Mouse (Mus musculus) erythroblast, adult 5-6 weeks (primary cell): ENCODE results near the gene Eif4e3. TPM values are rescaled to one million over a fixed set of nuclear protein-coding genes. Genes with fewer than 3 reads are reported as not detected.

Experiments
- ATAC-seq: replicated peaks from 2 replicates; pipeline ENCODE4 v1.8.0; 2016; ENCODE audit warnings: moderate number of reproducible peaks, mild to moderate bottlenecking, moderate TSS enrichment, inconsistent platforms; ENCODE audit not compliant: poor library complexity, low FRiP score, severe bottlenecking
- total RNA-seq, 2 experiments: library from RNA; stranded (forward) in 1 of 2; stranded (reverse) in 1 of 2; fragments of 150-400 nt in 1 of 2; fragments of 200-764, 138-1000 nt in 1 of 2; gene quantifications; 2 replicates each; pipeline versions ENCODE4 v1.2.3 to v1.2.4; 2015 to 2017; ENCODE audit warnings: low replicate concordance in 2 of 2

Eif4e3 gene
- total RNA-seq, 2 experiments from 2014 or later = 4.3 to 6.1 TPM

DNA sequence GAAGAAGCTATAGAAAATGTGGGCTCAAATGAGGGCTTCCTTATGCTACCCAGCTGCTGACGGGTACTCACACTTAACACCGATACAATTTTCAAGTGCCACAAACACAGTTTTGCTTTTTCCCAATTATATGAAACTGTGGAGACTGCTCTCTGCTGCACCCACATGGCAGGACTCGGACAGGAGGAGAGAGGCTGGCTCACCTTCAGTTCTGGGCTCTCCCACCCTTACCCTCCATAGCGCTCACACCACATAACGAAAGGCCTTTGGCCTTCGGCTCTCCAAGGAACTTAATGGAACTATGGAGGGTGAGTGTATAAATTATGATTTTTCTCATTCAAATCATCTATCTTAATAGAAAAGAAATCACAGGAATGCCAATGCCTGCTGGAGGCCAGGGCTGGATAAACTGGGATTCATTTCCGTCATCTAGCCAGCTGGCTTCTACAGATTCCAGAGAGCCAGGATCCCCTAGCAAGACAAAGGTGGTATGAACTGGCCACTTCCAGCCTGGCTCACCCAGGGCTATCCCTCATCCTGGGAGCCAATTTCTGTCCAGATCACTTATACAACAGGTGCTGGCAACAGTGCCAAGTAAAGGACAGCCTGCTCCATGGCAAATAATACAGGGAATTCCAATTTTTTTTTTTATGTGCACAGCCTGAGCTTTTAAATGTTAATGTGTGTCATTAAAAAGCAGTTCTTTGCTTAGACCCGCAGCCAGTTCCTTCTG lies 36.7 kb downstream of the Eif4e3 start:
- ATAC-seq = no peak

DNA sequence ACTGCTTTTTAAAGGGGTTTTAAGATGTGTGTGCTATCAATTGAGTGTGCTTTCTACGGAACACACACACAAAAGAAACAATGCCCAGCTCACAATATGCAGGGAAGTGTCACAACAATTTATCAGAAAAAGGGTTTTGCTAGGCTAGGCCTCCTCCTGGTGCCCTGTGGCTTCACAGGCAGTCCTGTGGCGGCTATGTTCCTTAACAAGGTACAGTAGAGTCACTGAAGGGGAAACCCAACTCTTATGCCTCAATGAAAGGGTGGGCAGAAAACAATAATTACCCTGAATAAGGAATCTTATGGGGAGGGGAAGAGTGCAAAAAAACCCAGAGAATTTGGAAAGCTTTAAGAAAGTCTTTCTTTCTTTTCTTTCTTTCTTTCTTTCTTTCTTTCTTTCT lies 40.2 kb downstream of the Eif4e3 start:
- no peak for ATAC-seq

DNA sequence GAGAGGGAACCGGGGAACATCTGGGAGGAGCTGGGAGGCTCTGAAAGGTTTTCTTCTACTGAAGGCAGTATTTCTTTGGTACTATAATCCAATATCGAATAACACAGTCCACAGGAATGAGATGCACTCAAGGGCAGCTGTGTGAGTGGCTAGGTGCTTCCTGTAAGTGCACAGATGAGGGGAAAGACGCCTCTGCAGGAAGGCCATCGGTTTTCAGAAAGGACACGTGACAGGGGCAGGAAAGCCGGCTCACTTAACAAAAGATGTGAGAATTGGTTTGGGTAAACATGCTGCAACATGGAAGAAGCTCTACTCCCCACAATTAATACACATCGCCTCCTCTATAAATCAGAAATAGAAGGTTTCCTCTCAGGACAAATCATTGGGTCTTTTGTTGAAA lies 40.8 kb downstream of the Eif4e3 start:
- ATAC-seq = no peak

DNA sequence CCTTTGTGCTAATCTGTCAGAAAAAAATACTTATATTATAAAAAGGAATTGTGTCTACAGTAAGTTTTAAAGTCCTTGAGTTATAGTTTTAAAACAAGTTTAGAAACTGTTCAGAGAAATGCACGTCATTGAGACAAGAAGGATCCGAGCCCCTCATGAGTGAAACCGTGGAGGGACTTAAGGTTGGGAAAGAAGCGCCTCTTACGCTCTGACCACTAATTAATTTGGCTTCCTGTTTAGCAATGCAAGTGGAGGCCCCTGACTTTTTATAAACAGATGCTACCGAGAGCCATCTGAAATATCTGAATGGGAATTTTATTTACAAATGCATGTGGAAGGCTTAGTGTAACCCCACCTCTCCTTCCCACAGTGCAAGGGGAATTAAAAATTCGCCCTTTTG lies 41.3 kb downstream of the Eif4e3 start:
- ATAC-seq = no peak

DNA sequence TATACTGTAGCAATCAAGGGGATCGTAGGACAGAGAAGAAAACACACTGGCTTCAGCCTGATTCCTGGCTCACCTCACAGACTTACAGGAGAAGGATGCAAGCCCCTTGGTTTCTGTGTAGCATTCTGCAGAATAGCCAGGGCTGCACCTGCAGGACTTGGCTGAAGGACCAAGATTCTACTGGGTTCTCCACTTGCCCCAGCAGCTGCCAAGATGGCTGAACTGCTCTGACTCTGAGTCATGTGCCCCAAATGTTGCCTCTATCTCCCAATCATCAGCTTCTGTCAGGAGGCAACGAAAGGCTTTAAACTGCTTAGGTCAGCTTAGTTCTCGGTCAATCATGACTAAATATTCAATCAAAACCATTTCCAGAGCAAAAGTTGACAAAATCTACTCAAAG lies 42.0 kb downstream of the Eif4e3 start:
- no peak for ATAC-seq

DNA sequence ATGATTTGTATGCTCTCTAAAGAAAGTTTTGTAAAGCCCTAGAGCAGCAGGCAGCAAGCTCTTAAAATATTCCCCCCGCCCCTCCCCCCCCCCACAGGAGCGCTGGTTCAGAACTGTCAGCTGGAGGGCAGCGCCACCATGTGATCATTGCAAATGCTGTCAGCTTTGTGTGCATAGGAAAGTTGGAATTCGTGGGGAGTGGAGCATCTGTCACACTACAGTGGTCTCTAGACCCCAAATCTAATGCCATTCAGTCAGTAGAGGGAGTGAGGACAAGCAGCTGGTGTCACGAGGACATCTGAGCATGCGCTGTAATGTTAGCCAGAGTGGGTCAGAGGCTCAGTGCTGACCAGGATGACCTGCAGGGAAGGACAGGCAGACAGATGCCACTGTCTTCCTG lies 42.9 kb downstream of the Eif4e3 start:
- ATAC-seq = no peak

DNA sequence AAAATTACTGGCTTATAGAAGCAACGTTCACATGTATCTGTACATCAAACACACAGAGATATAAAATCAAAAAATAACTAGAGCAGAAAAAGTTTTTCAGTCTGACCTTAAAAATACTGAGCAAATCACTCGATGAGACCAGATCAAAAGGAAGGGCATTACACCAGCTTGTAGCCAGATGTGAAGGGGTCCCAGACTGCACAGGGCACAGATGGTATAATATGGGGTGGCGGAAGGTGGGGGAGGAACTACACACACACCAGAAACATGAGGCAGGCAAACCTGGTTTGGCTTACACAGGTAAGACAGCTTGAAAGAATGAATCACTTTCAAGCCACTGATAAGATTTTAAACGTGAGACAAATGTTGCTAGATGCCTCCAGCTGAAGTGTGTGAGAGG lies 45.4 kb downstream of the Eif4e3 start:
- ATAC-seq = no peak

DNA sequence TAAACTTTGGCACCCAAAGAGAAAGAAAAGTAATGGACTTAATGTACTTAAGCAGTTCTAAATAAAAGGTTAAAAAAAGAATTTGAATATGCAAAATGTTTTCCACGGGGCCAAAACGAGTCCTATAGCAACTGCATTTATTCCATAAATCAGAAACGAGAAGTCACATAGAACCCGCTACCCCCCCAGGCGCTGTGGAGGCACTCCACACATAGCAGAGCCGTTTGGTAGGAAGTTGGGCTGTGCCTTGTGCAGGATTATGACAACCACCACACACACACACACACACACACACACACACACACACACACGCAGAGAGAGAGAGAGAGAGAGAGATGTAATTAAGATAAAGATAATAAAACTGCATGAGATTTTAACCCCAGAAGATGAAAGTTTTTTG lies 46.1 kb downstream of the Eif4e3 start:
- ATAC-seq = no peak

DNA sequence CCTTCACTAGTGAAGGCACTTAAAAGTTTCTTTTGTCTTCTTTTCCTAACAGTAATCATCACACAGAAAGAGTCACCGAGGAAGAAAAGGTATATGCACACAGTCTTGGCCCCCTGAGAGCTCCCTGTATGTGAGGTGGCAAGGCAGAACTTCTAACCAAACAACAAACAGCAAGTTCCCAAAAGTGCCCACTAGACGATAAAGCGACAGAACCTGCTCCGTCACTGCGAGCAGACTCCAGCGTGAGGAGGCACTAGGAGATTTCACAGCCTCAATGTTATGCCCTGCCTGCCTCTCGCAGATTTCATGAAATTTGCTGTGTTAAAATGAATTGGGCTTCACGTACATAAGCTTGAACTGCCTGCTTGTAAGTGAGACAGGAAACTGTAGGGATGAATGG lies 46.6 kb downstream of the Eif4e3 start:
- ATAC-seq = no peak

DNA sequence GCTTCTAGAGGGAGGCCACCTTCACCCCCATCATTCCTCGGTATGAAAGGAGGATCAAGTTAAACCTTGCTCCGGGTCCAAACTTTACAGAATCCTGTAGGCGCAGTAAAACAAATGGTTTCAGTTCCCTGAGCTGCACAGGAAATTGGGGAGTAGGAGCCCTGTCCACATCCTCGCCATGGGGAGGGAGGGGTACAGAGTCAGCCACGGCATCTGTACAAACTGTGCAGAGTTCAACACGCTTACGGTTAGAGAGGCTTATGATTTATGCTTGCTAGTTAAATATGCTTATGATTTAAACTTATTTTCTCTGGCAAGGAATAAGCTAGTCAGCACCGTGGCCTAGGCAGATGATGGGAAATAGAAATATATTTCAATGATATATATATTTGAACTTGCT lies 47.1 kb downstream of the Eif4e3 start:
- ATAC-seq = no peak

DNA sequence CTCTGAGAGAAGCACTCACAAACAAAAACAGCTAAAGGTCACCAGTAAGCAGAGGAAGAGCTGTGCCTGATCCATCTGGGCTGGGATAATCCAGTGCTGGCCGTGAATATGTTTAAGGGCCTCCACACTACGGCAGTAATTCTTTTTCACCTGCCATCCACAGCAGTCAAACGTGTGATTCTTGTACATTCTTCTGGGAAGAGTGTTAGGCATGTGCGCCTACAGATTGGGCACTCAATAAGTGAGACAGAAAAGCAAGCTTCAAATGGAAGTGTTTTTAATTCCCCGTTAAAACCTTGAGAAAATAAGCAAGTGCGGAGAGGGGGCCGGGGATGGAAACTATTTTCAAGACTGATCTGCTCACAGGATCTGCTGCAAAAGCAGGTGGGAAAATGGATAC lies 48.7 kb downstream of the Eif4e3 start:
- ATAC-seq = no peak

DNA sequence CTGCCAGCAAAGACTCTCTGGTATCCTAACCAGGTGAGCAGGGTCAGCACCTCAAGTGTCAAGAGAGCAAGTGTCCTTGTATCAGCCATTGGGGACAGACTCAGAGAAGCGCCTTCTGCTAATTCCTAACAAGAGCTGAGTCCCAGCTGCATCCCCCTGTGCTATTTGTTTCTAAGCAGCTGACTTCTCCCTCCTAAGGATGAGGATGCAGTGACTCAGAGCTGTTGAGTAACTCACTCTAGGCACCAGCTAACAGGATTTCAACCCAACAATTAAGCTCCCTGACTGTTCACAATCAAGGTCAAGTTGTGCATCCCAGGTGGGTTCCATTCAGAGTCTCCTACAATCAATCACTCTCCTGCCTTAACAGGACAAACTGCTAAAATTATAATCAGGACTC lies 49.2 kb downstream of the Eif4e3 start:
- no peak for ATAC-seq

DNA sequence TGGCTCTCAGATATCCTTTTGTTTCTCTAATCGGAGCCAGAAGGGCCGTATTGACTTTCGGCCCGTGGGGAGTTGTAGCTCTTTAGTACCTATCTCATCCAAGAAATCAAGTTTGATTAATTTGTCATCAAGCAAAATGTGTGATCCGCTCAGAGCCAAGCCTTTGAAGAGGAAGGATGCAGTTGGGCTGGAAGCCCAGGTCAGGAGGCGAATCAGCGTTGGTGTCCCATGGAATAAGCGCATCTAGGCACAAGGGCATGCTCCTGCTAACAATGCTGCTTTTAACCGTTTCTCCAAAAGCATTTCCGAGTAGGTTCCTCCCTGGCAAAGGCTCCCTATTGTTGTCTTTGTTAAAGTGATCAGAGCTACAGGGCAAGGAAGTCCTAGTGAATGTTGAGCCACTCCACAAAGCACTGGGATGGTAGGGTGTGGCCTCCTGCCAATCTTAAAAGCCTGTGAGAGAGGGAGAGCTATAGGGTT lies 51.3 kb downstream of the Eif4e3 start:
- no peak for ATAC-seq

DNA sequence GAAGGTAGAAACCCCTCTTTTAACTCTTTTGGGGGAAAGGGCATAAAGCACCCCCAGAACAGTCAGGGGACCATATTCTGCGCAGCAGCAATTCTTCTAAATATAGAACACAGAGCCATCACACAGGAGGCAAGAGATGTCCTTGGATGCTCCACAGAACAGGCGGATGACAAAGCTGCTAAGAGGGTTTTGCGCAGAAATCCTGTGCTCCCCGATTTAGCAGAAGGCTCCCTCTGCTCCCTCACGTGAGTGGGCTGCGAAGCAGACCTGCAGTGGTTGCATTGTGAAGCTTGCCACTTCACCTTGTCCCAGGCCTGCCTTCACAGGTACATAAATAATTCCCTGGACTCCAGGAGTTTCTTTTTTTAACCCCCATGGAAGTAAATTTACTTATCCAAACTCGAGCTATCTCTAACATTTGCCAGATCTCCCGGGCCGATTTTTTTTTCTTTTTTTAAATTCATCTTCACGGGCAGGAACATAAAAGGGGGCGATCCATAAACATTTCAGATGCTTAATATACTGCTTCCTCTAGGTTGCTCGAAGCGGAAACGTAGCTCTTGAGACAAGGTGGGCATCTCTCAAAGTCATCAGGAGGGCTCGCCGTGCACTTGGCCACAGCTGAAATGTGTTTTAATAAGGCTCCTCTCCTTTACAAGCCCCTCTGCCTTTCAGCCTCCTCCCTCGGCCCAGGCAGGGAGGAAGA lies 51.9 kb downstream of the Eif4e3 start:
- ATAC-seq = no peak

DNA sequence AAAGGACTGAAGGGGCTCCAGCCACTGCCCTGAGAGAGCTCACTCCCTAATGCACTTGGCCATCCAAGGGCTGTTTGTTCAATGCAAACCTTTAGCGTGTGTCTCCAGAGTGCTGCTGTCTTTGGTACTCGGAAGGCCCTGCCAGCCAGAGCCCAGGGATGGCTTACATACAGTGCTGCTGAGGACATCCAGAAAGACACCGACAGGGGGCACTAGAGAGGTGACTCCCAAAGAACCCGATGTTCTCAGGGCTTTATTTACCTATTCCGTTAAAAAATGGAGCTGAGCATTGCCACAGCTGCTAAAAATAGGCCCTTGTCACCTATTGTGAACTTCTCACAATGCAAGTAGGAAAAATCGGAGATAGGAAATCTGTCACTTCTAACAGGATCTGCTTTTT lies 54.7 kb downstream of the Eif4e3 start:
- ATAC-seq = no peak

DNA sequence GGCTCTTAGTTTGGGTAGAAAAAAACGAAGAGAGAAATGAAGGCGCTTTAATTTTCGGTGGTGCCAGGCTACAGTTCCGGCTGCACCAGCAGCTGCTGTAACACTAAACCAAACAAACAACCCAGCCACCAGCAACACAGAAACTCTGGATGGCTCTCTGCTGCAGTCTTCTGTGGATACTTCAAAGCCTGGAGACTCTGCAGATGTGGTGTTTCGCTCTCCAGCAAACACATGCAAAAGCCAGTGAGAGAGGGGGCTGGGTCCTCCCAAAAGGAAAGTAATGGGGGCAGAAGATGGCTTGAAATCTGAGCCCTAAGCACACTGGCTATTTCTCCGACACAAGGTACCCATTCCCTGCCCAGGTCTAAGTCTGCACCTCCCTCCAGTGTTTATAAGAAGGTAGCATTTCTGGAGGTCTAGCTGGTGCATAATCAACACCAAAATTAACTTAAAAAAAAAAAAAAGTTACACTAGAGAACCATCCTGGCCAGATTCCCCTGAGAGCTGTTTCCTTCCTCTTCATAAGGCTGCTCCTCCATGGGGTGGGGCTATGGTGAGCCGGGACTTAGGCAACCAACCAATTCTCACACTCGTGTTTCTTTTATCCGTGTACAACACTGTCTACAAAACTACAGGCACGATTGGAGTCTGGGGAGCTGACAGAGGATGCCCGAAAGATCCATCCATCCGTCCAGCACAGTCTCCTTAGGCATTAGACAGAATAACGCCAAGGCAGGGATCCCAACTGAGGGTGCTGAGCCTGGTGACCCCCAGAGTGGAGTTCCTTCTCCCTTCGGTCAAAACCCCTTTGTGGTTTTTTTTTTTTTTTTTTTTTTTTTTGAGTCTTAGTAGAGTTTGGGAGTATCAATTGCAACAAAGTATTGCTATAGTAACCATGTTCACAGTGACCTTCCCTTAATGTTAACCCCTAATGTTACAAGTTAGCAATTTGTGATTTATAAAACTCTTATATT lies 55.8 kb downstream of the Eif4e3 start:
- ATAC-seq = no peak

DNA sequence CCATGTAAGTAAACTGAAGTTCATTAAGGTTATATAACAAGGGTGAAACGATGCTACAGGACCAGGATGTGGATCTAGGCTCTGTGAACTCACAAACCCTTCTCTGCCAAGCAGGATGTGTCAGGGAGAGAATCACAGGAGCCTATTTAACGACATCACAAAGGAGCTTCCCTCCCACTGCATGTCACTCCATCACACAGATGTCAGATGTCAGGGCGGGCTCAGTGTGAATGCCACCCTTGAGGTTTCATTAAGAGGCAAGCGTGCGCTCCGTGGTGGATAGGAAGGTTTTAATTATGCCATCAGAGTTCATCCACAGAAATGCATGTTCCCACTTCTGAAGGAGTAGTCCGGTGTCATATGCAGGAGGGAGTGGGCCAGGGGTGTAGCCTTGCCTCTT lies 60.5 kb downstream of the Eif4e3 start:
- no peak for ATAC-seq

DNA sequence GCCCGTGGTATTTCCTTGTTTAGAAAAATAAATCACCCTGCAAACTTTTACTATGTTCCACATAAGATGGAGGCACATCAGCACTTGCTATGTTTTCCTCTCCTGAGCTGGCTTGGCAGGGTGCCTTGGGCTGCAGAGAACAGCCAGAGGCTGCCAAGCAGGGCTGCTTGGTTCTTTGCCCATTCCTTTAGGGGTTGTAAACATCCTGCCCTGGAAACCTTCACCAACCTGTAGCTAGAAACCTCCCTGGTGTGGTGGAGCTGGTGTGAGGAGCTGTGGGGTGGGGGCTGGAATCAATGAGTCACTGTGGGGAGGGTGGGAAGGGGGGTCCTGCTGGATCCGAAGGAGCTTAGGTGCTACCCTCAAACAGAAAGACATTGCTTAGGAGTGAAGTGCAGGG lies 61.8 kb downstream of the Eif4e3 start:
- ATAC-seq = no peak

DNA sequence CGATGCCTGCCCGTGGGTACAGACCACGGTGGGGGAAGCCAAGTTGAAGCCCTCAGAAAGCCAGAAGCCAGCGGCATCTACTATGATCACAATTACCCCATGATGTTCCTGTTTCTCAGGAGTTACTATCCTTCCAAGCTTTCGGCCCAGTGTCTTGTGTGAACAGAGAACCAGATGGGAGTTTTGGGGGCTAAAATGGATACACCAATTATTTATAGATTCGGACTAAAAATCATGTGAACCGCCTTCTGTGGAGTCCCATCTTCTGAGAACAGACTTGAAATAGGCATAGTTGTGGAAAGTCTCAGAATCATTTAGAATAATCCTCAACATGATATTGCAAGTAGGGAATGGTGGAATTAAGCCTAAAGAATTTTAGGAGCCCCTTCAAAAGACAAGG lies 64.1 kb downstream of the Eif4e3 start:
- no peak for ATAC-seq

DNA sequence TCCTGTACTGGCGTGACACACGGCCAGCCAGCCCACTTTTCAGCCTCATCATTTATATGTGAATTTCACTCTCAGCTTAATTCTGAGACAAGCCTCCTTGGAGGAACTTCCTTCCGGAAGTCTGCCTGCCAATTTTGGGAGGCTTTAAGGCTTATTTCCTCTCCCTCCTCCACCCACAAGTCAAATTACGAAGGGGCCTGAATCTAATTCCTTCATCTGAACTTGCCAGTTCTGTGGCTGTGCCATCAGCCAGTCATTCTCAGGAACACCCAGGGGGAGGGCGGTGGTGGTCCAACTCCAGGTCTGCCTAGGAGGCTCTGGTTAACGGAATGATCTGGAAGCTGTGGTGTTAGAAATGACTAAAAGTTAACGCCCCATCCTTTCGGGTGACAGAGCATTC lies 65.7 kb downstream of the Eif4e3 start:
- no peak for ATAC-seq
